Mouse (Mus musculus): ENCODE results near the gene Prss57.
A peak's percentile ranks its signal among the peaks of the same experiment; 100 is the strongest.

DNA sequence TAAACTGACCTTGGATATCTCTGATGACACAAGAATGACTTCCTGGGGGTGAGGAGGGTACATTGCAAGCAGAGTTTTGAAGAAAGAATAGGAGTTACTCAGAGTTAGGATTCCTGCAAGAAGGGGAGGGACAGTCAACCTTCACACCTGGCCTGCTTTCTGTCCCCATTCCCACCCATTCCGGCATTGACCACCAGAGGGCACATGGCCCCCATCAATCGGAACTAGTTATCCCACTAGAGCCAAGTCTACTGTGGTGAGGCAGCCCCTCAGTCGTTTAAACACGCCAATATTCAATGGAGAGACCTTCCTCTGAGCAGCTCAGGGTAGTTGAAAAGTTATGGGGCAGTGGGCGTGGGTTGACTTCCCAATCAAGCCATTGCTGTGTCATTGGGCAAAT is 22.4 kb downstream of the Prss57 start:
- TF ChIP-seq CTCF (IDR thresholded peaks at IDR 0.05) (peak; percentile 89), POLR2A (IDR thresholded peaks at IDR 0.05; ENCODE audit: insufficient read depth, low read depth, low read length) (no peak)
